Mouse (Mus musculus): ENCODE measurements around the gene Wdfy1. TPM values are rescaled to one million over a fixed set of nuclear protein-coding genes. Genes with fewer than 3 reads are reported as not detected.
A peak's percentile ranks its signal among the peaks of the same experiment; 100 is the strongest.

Gene Wdfy1
- total RNA-seq, 2 experiments from 2014 or later, result 16.6 to 18.7 TPM

- DNase-seq, result peak; percentile 80
These were observed 14.6 kb downstream of the Wdfy1 start for GRCm38 (mm10) chr1:79761106-79761916.

- DNase-seq, result no peak
These were observed 15.3 kb downstream of the Wdfy1 start for GRCm38 (mm10) chr1:79760656-79761055.

GRCm38 (mm10) chr1:79759436-79759972 is 16.4 kb downstream of the Wdfy1 start:
- no peak for DNase-seq

GRCm38 (mm10) chr1:79759006-79759405 is 16.9 kb downstream of the Wdfy1 start:
- DNase-seq, result no peak

- DNase-seq, result no peak
These were observed 18.3 kb downstream of the Wdfy1 start for GRCm38 (mm10) chr1:79757597-79757996.

GRCm38 (mm10) chr1:79757161-79757560 is 18.8 kb downstream of the Wdfy1 start:
- DNase-seq, result no peak

- DNase-seq, result peak; percentile 17
These were observed 19.5 kb downstream of the Wdfy1 start for GRCm38 (mm10) chr1:79756417-79756816.

- DNase-seq, result no peak
These were observed 20.6 kb downstream of the Wdfy1 start for GRCm38 (mm10) chr1:79755376-79755775.

- no peak for DNase-seq
These were observed 21.0 kb downstream of the Wdfy1 start for GRCm38 (mm10) chr1:79754936-79755335.

- no peak for DNase-seq
These were observed 22.5 kb downstream of the Wdfy1 start for GRCm38 (mm10) chr1:79753456-79753855.

GRCm38 (mm10) chr1:79752714-79753340 is 23.1 kb downstream of the Wdfy1 start:
- DNase-seq, result no peak

GRCm38 (mm10) chr1:79752015-79752695 is 23.8 kb downstream of the Wdfy1 start:
- DNase-seq, result no peak

- DNase-seq, result no peak
These were observed 24.8 kb downstream of the Wdfy1 start for GRCm38 (mm10) chr1:79751186-79751585.

- peak; percentile 44 for DNase-seq
These were observed 29.9 kb downstream of the Wdfy1 start for GRCm38 (mm10) chr1:79746056-79746455.

GRCm38 (mm10) chr1:79743385-79743784 is 32.6 kb downstream of the Wdfy1 start:
- no peak for DNase-seq

GRCm38 (mm10) chr1:79742949-79743348 is 33.0 kb downstream of the Wdfy1 start:
- no peak for DNase-seq

- no peak for DNase-seq
These were observed 34.9 kb downstream of the Wdfy1 start for GRCm38 (mm10) chr1:79741002-79741401.

GRCm38 (mm10) chr1:79739726-79740125 is 36.2 kb downstream of the Wdfy1 start:
- DNase-seq, result no peak

GRCm38 (mm10) chr1:79736408-79736807 is 39.5 kb downstream of the Wdfy1 start:
- no peak for DNase-seq

GRCm38 (mm10) chr1:79734794-79735193 is 41.1 kb downstream of the Wdfy1 start:
- no peak for DNase-seq

GRCm38 (mm10) chr1:79714152-79714923 is 61.6 kb downstream of the Wdfy1 start:
- DNase-seq, result no peak

- DNase-seq, result no peak
These were observed 62.9 kb downstream of the Wdfy1 start for GRCm38 (mm10) chr1:79713081-79713480.

All from gastrocnemius, postnatal 10 days (tissue).